In the genomic region with DNA sequence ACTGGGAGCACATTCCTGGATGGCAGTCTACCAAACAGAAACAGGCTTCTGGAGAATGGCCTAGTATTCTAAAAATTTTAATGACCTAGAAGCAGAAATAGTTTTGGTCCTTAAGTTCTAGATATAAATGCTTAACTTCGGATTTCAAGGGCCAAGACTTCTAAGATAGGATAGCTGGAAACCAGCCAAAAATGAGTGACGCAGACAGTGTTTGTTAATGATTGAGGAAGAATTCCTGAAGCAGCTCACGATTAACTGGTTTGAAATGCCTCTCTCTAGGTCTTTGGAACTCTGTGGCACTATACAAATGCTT, we compare ENCODE assay signal across 11 mouse cellular contexts.
A peak's percentile ranks its signal among the peaks of the same experiment; 100 is the strongest.
DNase-seq lines count a peak whose midpoint lies in the region; ATAC-seq lines count a peak whose summit lies in the region.
"Had no signal": no experiment of that assay in that cellular context is flagged by ENCODE, and none has a peak within 500 bp of the region (broad histone marks: within the 10 kb centered on the region; RNA-seq: fewer than 3 reads in every experiment).

No protein-coding gene starts in this region.

- H3K4me2 ChIP-seq in forebrain, embryonic 14.5 days (ENCODE audit: low read length) = no peak overlapping the region
- H3K4me2 ChIP-seq in forebrain, embryonic 11.5 days (ENCODE audit: low read depth, low read length, severe bottlenecking) = no peak overlapping the region
- no peak overlapping the region; the same call in 1 of the 2 replicates for H3K4me2 ChIP-seq in heart, embryonic 13.5 days
- H3K4me2 ChIP-seq: midbrain, embryonic 15.5 days had no signal

- H3K9ac ChIP-seq in forebrain, embryonic 14.5 days (ENCODE audit: low read length) = no peak overlapping the region
- H3K9ac ChIP-seq in forebrain, embryonic 11.5 days (ENCODE audit: low read length) = no peak overlapping the region
- H3K9ac ChIP-seq in heart, embryonic 13.5 days = no peak overlapping the region
- H3K9ac ChIP-seq: midbrain, embryonic 15.5 days had no signal

- peak; percentile 28 for DNase-seq in forebrain, embryonic 14.5 days (ENCODE audit: low spot score)
- DNase-seq in forebrain, embryonic 11.5 days (ENCODE audit: low spot score) = no peak
- DNase-seq in 3134 (ENCODE audit: extremely low read depth, insufficient read length, low spot score) = peak; percentile 27
- DNase-seq in kidney, postnatal 36 days = peak; percentile 69 to 91
- DNase-seq in right cerebral cortex, adult 18-20 months = no peak
- no peak for DNase-seq in layer of hippocampus, adult 11-12 months (ENCODE audit: low spot score)
- no peak for DNase-seq in midbrain, embryonic 10.5 days (ENCODE audit: low spot score)
- DNase-seq: right cerebral cortex, postnatal 14 days had no signal

- no peaks in the 10 kb centered on the region for H3K36me3 ChIP-seq in forebrain, embryonic 14.5 days (ENCODE audit: control insufficient read depth, insufficient read depth, low read length)
- H3K36me3 ChIP-seq in forebrain, embryonic 11.5 days (ENCODE audit: control insufficient read depth, insufficient read depth, low read length) = no peaks in the 10 kb centered on the region
- no peaks in the 10 kb centered on the region for H3K36me3 ChIP-seq in heart, embryonic 13.5 days
- no peaks in the 10 kb centered on the region for H3K36me3 ChIP-seq in midbrain, embryonic 10.5 days
- H3K36me3 ChIP-seq: midbrain, embryonic 15.5 days had no signal

- H3K9me3 ChIP-seq in forebrain, embryonic 14.5 days (replicated peaks; ENCODE audit: control insufficient read depth, low read length) = no peaks in the 10 kb centered on the region
- no peaks in the 10 kb centered on the region for H3K9me3 ChIP-seq in forebrain, embryonic 11.5 days (ENCODE audit: control insufficient read depth, low read length)
- H3K9me3 ChIP-seq in heart, embryonic 13.5 days = no peaks in the 10 kb centered on the region
- H3K9me3 ChIP-seq in midbrain, embryonic 10.5 days (replicated peaks) = no peaks in the 10 kb centered on the region
- H3K9me3 ChIP-seq: midbrain, embryonic 15.5 days had no signal

- WGBS in forebrain, embryonic 14.5 days = 28% methylated on average over 3 of the region's 3 CpGs
- 69% methylated on average over 3 of the region's 3 CpGs for WGBS in forebrain, embryonic 11.5 days
- WGBS in heart, embryonic 13.5 days = 6% methylated on average over 3 of the region's 3 CpGs
- 73% methylated on average over 3 of the region's 3 CpGs for WGBS in midbrain, embryonic 10.5 days

- no peak for ATAC-seq in forebrain, embryonic 14.5 days
- no peak for ATAC-seq in forebrain, embryonic 11.5 days (replicated peaks; ENCODE audit: low FRiP score)
- no peak for ATAC-seq in heart, embryonic 13.5 days (ENCODE audit: extremely low read depth, insufficient number of reproducible peaks, low FRiP score, low TSS enrichment)
- ATAC-seq: midbrain, embryonic 15.5 days had no signal

- H3K4me1 ChIP-seq in forebrain, embryonic 14.5 days (ENCODE audit: control insufficient read depth, insufficient read depth, low read length) = no peaks in the 10 kb centered on the region
- H3K4me1 ChIP-seq in forebrain, embryonic 11.5 days (replicated peaks; ENCODE audit: control insufficient read depth, insufficient read depth, low read length) = no peaks in the 10 kb centered on the region
- H3K4me1 ChIP-seq in heart, embryonic 13.5 days = peaks cover 46% of the 10 kb centered on the region
- H3K4me1 ChIP-seq in midbrain, embryonic 10.5 days = peaks cover 17% of the 10 kb centered on the region
- H3K4me1 ChIP-seq: midbrain, embryonic 15.5 days had no signal

- H3K27ac ChIP-seq in forebrain, embryonic 14.5 days (ENCODE audit: low read depth, low read length) = no peak overlapping the region
- no peak overlapping the region for H3K27ac ChIP-seq in forebrain, embryonic 11.5 days (ENCODE audit: low read depth, low read length)
- H3K27ac ChIP-seq in heart, embryonic 13.5 days (replicated peaks) = peak overlapping the region; percentile 81
- no peak overlapping the region for H3K27ac ChIP-seq in midbrain, embryonic 10.5 days (replicated peaks)
- H3K27ac ChIP-seq: left cerebral cortex, adult 2 months; midbrain, embryonic 15.5 days had no signal

- no peak overlapping the region for H3K4me3 ChIP-seq in forebrain, embryonic 14.5 days (ENCODE audit: low read depth, low read length)
- no peak overlapping the region for H3K4me3 ChIP-seq in forebrain, embryonic 11.5 days (ENCODE audit: low read depth, low read length)
- no peak overlapping the region for H3K4me3 ChIP-seq in heart, embryonic 13.5 days
- no peak overlapping the region for H3K4me3 ChIP-seq in midbrain, embryonic 10.5 days
- H3K4me3 ChIP-seq: left cerebral cortex, adult 2 months; midbrain, embryonic 15.5 days had no signal

- no peaks in the 10 kb centered on the region for H3K27me3 ChIP-seq in forebrain, embryonic 14.5 days (replicated peaks; ENCODE audit: control insufficient read depth, insufficient read depth, low read length)
- H3K27me3 ChIP-seq in forebrain, embryonic 11.5 days (ENCODE audit: control insufficient read depth, insufficient read depth, low read length) = no peaks in the 10 kb centered on the region
- H3K27me3 ChIP-seq in heart, embryonic 13.5 days (replicated peaks) = no peaks in the 10 kb centered on the region
- H3K27me3 ChIP-seq in midbrain, embryonic 10.5 days (ENCODE audit: low read depth, poor library complexity, severe bottlenecking) = no peaks in the 10 kb centered on the region
- H3K27me3 ChIP-seq: midbrain, embryonic 15.5 days had no signal

Comparison
In these comparisons a context has a peak if more than half of its experiments do, and no peak if none do; other contexts are left out.
1. DNase-seq: peak in forebrain, embryonic 14.5 days (single experiment), 3134 (single experiment) and kidney, postnatal 36 days (2 of 2); none in forebrain, embryonic 11.5 days (single experiment), right cerebral cortex, adult 18-20 months (single experiment), layer of hippocampus, adult 11-12 months (single experiment) and midbrain, embryonic 10.5 days (single experiment).